Mouse (Mus musculus): Measurements from ENCODE around the gene Ing1.

Gene Ing1

DNA sequence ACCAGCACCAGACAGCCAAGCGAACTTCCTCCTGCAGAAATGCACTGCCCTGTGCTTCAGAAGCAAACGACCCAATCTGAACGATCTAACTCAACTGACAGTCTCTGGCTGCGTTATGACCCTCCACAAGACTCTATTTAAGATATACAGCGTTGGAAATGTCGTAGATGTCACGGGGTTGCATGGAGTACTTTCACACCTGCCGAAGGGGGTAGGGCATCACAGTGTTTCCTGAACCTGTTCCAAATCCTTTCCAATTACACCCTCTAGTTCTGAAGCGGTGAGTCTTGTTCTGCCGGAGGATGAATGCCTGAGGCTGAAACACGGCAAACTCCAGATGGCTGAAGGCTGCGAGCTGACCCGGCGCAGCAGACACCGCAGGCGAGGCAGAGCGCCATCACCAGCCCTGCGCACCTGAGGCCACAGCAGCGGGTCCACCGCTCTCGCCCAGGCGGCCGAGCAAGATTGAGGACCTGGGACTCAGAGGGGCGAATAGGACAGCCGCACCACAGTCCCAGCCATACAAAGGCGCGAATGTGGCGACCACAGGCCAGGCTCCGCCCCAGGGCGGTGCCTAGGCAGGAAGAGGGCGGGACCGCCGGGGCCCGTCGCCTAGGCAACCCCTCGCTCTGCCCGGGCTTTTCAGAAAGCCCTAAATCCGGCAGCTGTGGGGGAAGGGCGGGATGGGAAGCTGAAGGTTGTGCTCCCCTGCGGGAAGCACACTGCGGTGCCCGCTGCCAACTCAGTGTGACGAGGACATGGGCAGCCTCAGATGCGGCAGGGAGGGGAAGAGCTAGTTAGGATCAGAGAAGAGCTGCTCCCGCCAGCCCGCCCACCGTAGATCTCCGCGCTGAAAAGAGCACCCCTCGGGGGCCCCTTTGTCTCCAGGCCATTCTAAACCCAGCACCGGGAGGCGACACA lies at the start of gene Ing1:
Gene Ing1, plus strand, starts transcription at position 773 of the 921 bp plus-strand sequence.
- DNase-seq (ENCODE audit: extremely low read depth, low read depth, low spot score) = no peak

GRCm38 (mm10) chr8:11506074-11506473 lies 49.3 kb upstream of the Ing1 start:
- DNase-seq (ENCODE audit: extremely low read depth, low read depth, low spot score) = no peak

- no peak for DNase-seq (ENCODE audit: extremely low read depth, low read depth, low spot score)
These were observed 48.6 kb upstream of the Ing1 start for GRCm38 (mm10) chr8:11506802-11507201.

GRCm38 (mm10) chr8:11508880-11509279 lies 46.5 kb upstream of the Ing1 start:
- DNase-seq (ENCODE audit: extremely low read depth, low read depth, low spot score) = no peak

DNA sequence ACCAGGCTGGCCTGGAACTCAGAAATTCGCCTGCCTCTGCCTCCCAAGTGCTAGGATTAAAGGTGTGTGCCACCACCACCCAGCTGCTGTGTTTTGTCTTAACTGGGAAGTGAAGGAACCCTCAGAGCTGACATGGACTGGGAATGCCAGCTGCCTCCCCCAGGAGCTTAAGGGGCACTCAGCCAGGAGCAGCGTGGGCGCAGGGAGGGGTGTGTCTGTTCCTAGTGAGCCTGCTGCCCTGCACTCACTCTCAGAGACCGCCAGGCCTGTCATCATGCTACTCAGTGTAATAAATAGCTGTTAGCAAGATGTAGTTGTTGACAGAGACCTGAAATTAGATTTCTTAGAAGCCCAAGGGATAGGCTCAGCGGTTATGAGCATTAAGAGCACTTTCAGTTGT lies 44.4 kb upstream of the Ing1 start:
- DNase-seq (ENCODE audit: extremely low read depth, low read depth, low spot score) = no peak

- DNase-seq (ENCODE audit: extremely low read depth, low read depth, low spot score) = no peak
These were observed 42.7 kb upstream of the Ing1 start for GRCm38 (mm10) chr8:11512711-11513110.

DNA sequence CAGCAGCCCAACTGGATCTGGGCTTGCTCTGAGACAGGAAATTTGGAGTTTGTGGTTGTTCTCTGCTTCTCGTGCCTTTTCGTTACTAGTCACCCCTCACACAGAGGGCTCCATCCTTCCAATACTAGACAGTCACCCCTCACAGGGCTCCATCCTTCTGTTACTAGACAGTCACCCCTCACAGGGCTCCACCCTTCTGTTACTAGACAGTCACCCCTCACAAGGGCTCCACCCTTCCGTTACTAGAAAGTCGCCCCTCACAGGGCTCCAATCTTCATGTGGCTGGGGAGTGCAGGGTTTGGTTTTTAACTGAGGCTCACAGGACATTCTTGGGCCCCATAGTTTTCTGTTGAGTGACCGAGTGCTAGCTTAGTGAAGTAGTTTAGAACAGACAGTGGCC lies 42.1 kb upstream of the Ing1 start:
- no peak for DNase-seq (ENCODE audit: extremely low read depth, low read depth, low spot score)

- no peak for DNase-seq (ENCODE audit: extremely low read depth, low read depth, low spot score)
These were observed 39.1 kb upstream of the Ing1 start for GRCm38 (mm10) chr8:11516292-11516691.

DNA sequence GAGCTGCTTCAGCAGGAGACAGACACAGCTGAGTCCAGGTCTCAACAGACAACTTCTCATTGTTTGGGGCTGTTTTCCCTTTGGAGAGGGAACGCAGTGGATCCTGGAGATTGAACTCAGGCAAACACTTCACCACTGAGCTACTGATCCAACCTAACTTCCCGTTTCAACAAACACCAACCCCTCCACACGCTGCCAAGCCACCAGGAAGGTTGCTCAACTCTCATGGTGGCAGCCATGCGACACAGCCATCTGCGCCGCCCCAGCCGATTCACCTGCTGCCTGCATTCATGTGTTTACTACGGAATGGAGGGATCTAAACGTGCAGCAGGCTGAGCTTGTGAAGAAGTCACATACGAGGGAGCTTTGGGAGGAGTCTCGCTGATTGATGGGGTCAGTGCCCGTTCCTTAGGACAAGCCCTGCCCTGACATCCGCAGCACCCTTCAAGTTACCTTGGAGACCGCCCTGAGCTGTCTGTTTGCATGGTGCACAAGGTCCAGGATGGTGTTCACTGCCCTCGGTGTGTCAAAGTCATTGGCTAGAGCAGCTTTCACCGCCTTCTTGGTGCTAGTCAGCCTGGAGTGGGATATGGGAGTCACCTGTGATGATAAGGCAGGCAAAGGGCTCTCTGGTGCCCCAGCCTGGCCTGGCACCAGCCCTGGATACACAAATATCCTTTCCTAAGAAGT lies 37.9 kb upstream of the Ing1 start:
- DNase-seq (ENCODE audit: extremely low read depth, low read depth, low spot score) = no peak

DNA sequence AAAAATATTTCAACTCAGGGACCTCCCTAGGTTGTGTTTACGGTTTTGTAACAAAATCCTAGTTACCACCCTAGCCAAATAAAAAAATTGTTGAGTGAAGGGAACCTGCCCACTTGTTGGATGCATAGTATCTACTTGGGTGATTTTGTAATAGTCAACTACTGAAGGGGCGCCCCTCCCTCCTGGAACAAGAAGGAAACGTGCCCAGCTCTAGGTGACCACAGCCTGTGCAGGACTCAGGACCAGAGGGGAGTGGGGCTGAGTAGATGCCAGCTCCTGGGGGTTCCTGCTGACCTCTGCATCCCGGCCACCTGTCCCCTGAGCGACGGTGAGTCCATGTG lies 37.3 kb upstream of the Ing1 start:
- DNase-seq (ENCODE audit: extremely low read depth, low read depth, low spot score) = no peak

DNA sequence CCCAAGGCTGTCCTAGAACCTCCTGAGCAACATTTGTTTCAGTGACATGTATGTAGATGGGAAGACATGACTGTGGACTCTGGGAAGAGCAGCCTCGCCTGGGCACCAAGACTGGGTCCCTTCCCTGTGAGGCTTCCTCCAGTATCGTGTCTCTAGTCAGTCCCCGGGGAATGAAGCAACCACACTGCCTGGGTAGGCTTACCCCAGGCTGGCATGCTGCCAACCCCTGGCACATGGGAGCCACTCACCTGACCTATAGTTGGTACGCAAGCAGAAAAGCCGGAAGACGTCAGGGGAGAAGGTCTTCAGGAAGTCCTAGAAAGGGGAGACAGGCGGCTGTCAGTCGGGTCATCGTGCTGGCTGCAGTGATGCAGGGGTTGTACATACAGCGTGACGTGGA lies 36.7 kb upstream of the Ing1 start:
- no peak for DNase-seq (ENCODE audit: extremely low read depth, low read depth, low spot score)

- DNase-seq (ENCODE audit: extremely low read depth, low read depth, low spot score) = no peak
These were observed 32.0 kb upstream of the Ing1 start for GRCm38 (mm10) chr8:11523331-11523730.

GRCm38 (mm10) chr8:11530155-11530770 lies 25.1 kb upstream of the Ing1 start:
- DNase-seq (ENCODE audit: extremely low read depth, low read depth, low spot score) = no peak

DNA sequence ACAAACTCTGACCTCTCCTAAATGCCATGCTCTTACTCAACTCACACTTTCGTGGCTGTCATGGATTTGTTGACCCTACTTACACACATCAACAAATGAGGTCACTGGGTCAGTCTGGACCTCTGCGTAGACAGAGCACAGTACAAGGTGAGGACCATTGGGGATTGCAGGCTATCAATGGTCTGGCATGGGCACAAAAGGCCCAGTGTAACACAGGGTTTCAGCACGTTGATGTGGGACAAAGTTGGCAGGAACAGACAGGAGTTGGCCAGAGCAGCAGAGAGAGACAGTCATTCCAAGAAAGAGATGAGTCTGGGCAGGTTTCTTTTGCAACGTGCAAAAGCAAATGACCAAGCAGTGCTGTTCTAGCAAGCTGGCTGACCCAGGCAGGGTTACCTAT lies 24.5 kb upstream of the Ing1 start:
- DNase-seq (ENCODE audit: extremely low read depth, low read depth, low spot score) = peak; percentile 92

- no peak for DNase-seq (ENCODE audit: extremely low read depth, low read depth, low spot score)
These were observed 20.9 kb upstream of the Ing1 start for GRCm38 (mm10) chr8:11534494-11534893.

DNA sequence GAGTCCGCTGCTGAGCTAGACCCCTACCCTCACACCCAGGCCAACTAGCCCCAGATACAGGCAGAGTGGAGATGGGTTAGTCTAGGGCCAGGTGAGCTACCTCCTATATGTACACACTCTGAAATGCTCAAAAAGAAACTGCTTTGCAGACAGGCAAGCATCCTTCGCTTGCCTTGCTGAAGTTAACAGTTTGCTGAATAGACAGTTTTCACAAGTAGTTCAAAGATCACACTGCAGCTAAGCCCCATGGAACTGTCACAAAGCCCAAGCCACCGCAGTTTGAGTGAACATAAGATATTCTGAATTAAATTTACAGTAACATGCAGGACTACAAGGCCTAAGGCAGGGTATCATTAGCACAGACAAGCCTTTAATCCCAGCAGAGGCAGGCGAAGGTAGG lies 16.3 kb upstream of the Ing1 start:
- DNase-seq (ENCODE audit: extremely low read depth, low read depth, low spot score) = no peak

DNA sequence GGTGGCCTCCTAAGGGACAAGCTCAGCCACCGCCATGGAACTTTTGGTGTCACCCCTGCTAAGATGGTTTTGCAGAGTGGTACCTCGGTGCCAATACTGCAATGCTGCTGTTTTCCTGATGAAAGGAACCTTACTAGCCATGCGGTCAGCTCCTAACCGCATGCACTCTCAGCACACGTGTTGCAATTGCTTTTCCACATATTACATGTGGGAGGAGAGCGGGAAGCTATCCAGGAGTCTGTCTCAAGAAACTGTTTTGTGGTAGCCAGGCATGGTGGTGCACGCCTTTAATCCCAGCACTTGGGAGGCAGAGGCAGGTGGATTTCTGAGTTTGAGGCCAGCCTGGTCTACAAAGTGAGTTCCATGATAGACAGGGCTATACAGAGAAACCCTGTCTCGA lies 15.2 kb upstream of the Ing1 start:
- peak; percentile 68 for DNase-seq (ENCODE audit: extremely low read depth, low read depth, low spot score)

- DNase-seq (ENCODE audit: extremely low read depth, low read depth, low spot score) = peak; percentile 46
These were observed 13.3 kb upstream of the Ing1 start for GRCm38 (mm10) chr8:11542031-11542430.

GRCm38 (mm10) chr8:11542866-11543265 lies 12.5 kb upstream of the Ing1 start:
- DNase-seq (ENCODE audit: extremely low read depth, low read depth, low spot score) = no peak

- no peak for DNase-seq (ENCODE audit: extremely low read depth, low read depth, low spot score)
These were observed 11.0 kb upstream of the Ing1 start for GRCm38 (mm10) chr8:11544386-11544785.

GRCm38 (mm10) chr8:11547063-11547462 lies 8.3 kb upstream of the Ing1 start:
- DNase-seq (ENCODE audit: extremely low read depth, low read depth, low spot score) = no peak

GRCm38 (mm10) chr8:11549706-11550105 lies 5.7 kb upstream of the Ing1 start:
- no peak for DNase-seq (ENCODE audit: extremely low read depth, low read depth, low spot score)
